Mouse (Mus musculus): Measurements from ENCODE around the gene Atp8b3. TPM values are rescaled to one million over a fixed set of nuclear protein-coding genes. Genes with fewer than 3 reads are reported as not detected.

Gene Atp8b3
- total and polyA plus RNA-seq, 2 experiments from 2014 or later: 0.96 to 1.1 TPM

GRCm38 (mm10) chr10:80546945-80547344 is 8.0 kb upstream of the Atp8b3 start:
- H3K4me2 ChIP-seq (ENCODE audit: low read depth, low read length): no peak overlapping the region
- no peaks in the 10 kb centered on the region for H3K27me3 ChIP-seq (ENCODE audit: insufficient read depth, low read length)
- H3K9ac ChIP-seq (replicated peaks; ENCODE audit: low read length): no peak overlapping the region
- H3K4me1 ChIP-seq (ENCODE audit: insufficient read depth, low read length): no peaks in the 10 kb centered on the region
- WGBS: 92% methylated on average over 4 of the region's 4 CpGs
- no peak for TF ChIP-seq CTCF (IDR thresholded peaks at IDR 0.05; ENCODE audit: low read depth)
- H3K36me3 ChIP-seq (ENCODE audit: insufficient read depth, low read length): peaks cover 72% of the 10 kb centered on the region
- DNase-seq (ENCODE audit: low spot score) (no peak), ATAC-seq (no peak)
- no peak overlapping the region for H3K4me3 ChIP-seq (ENCODE audit: low read length)
- H3K9me3 ChIP-seq (ENCODE audit: low read length): no peaks in the 10 kb centered on the region
- H3K27ac ChIP-seq: no peak overlapping the region

GRCm38 (mm10) chr10:80545590-80545989 is 6.7 kb upstream of the Atp8b3 start:
- no peaks in the 10 kb centered on the region for H3K9me3 ChIP-seq (ENCODE audit: low read length)
- no peak overlapping the region for H3K4me2 ChIP-seq (ENCODE audit: low read depth, low read length)
- no peaks in the 10 kb centered on the region for H3K4me1 ChIP-seq (ENCODE audit: insufficient read depth, low read length)
- H3K4me3 ChIP-seq (ENCODE audit: low read length): no peak overlapping the region
- no peak for TF ChIP-seq CTCF (IDR thresholded peaks at IDR 0.05; ENCODE audit: low read depth)
- ATAC-seq (no peak), DNase-seq (ENCODE audit: low spot score) (no peak)
- WGBS: 92% methylated on average over 8 of the region's 8 CpGs
- H3K9ac ChIP-seq (replicated peaks; ENCODE audit: low read length): no peak overlapping the region
- H3K36me3 ChIP-seq (ENCODE audit: insufficient read depth, low read length): peaks cover 84% of the 10 kb centered on the region
- no peaks in the 10 kb centered on the region for H3K27me3 ChIP-seq (ENCODE audit: insufficient read depth, low read length)
- no peak overlapping the region for H3K27ac ChIP-seq

GRCm38 (mm10) chr10:80543873-80544272 is 4.9 kb upstream of the Atp8b3 start:
- H3K4me2 ChIP-seq (ENCODE audit: low read depth, low read length): no peak overlapping the region
- H3K9me3 ChIP-seq (ENCODE audit: low read length): no peaks in the 10 kb centered on the region
- ATAC-seq (no peak), DNase-seq (ENCODE audit: low spot score) (no peak)
- no peaks in the 10 kb centered on the region for H3K27me3 ChIP-seq (ENCODE audit: insufficient read depth, low read length)
- H3K27ac ChIP-seq: no peak overlapping the region
- no peaks in the 10 kb centered on the region for H3K4me1 ChIP-seq (ENCODE audit: insufficient read depth, low read length)
- no peak overlapping the region for H3K9ac ChIP-seq (replicated peaks; ENCODE audit: low read length)
- no peak overlapping the region for H3K4me3 ChIP-seq (ENCODE audit: low read length)
- peaks cover 69% of the 10 kb centered on the region for H3K36me3 ChIP-seq (ENCODE audit: insufficient read depth, low read length)
- no peak for TF ChIP-seq CTCF (IDR thresholded peaks at IDR 0.05; ENCODE audit: low read depth)
- 95% methylated on average over 14 of the region's 14 CpGs for WGBS

GRCm38 (mm10) chr10:80539493-80539892 is 569 bp upstream of the Atp8b3 start:
- WGBS: 48% methylated on average over 5 of the region's 5 CpGs
- H3K4me3 ChIP-seq (ENCODE audit: low read length): no peak overlapping the region
- no peaks in the 10 kb centered on the region for H3K4me1 ChIP-seq (ENCODE audit: insufficient read depth, low read length)
- H3K9me3 ChIP-seq (ENCODE audit: low read length): no peaks in the 10 kb centered on the region
- H3K27me3 ChIP-seq (ENCODE audit: insufficient read depth, low read length): peaks cover 12% of the 10 kb centered on the region; the same call in 1 of the 2 replicates
- ATAC-seq (no peak), DNase-seq (ENCODE audit: low spot score) (no peak)
- H3K9ac ChIP-seq (replicated peaks; ENCODE audit: low read length): no peak overlapping the region
- peaks cover 36% of the 10 kb centered on the region for H3K36me3 ChIP-seq (ENCODE audit: insufficient read depth, low read length)
- H3K4me2 ChIP-seq (ENCODE audit: low read depth, low read length): no peak overlapping the region
- no peak overlapping the region for H3K27ac ChIP-seq
- TF ChIP-seq CTCF (IDR thresholded peaks at IDR 0.05; ENCODE audit: low read depth): no peak

- ATAC-seq (no peak), DNase-seq (ENCODE audit: low spot score) (no peak)
- Histone ChIP-seq H3K9ac (replicated peaks; ENCODE audit: low read length) (no peak overlapping the region), H3K27me3 (ENCODE audit: insufficient read depth, low read length) (peaks cover 12% of the 10 kb centered on the region; the same call in 1 of the 2 replicates), H3K4me2 (ENCODE audit: low read depth, low read length) (no peak overlapping the region), H3K36me3 (ENCODE audit: insufficient read depth, low read length) (peaks cover 23% of the 10 kb centered on the region), H3K9me3 (ENCODE audit: low read length) (no peaks in the 10 kb centered on the region), H3K27ac (no peak overlapping the region), H3K4me3 (ENCODE audit: low read length) (no peak overlapping the region), H3K4me1 (ENCODE audit: insufficient read depth, low read length) (no peaks in the 10 kb centered on the region)
- WGBS: 64% methylated on average over 5 of the region's 5 CpGs
- TF ChIP-seq CTCF (IDR thresholded peaks at IDR 0.05; ENCODE audit: low read depth): no peak
Observed at GRCm38 (mm10) chr10:80538180-80538579, 744 bp downstream of the Atp8b3 start.

- ATAC-seq (no peak), DNase-seq (ENCODE audit: low spot score) (no peak)
- 15% methylated on average over 13 of the region's 13 CpGs for whole genome bisulfite sequencing
- no peak overlapping the region for H3K4me3 ChIP-seq (ENCODE audit: low read length)
- TF ChIP-seq CTCF (IDR thresholded peaks at IDR 0.05; ENCODE audit: low read depth): no peak
- H3K4me2 ChIP-seq (ENCODE audit: low read depth, low read length): peak overlapping the region; percentile 23
- H3K9ac ChIP-seq (replicated peaks; ENCODE audit: low read length): no peak overlapping the region
- no peak overlapping the region for H3K27ac ChIP-seq
- H3K27me3 ChIP-seq (ENCODE audit: insufficient read depth, low read length): peaks cover 12% of the 10 kb centered on the region; the same call in 1 of the 2 replicates
- no peaks in the 10 kb centered on the region for H3K36me3 ChIP-seq (ENCODE audit: insufficient read depth, low read length)
- H3K4me1 ChIP-seq (ENCODE audit: insufficient read depth, low read length): no peaks in the 10 kb centered on the region
- H3K9me3 ChIP-seq (ENCODE audit: low read length): no peaks in the 10 kb centered on the region
Observed at GRCm38 (mm10) chr10:80535711-80536110, 3.2 kb downstream of the Atp8b3 start.

GRCm38 (mm10) chr10:80535071-80535470 is 3.9 kb downstream of the Atp8b3 start:
- H3K27ac ChIP-seq: no peak overlapping the region
- no peak overlapping the region for H3K4me3 ChIP-seq (ENCODE audit: low read length)
- no peaks in the 10 kb centered on the region for H3K9me3 ChIP-seq (ENCODE audit: low read length)
- no peaks in the 10 kb centered on the region for H3K4me1 ChIP-seq (ENCODE audit: insufficient read depth, low read length)
- peaks cover 12% of the 10 kb centered on the region; the same call in 1 of the 2 replicates for H3K27me3 ChIP-seq (ENCODE audit: insufficient read depth, low read length)
- no peak for ATAC-seq
- H3K4me2 ChIP-seq (ENCODE audit: low read depth, low read length): peak overlapping the region; percentile 23
- no peaks in the 10 kb centered on the region for H3K36me3 ChIP-seq (ENCODE audit: insufficient read depth, low read length)
- no peak for TF ChIP-seq CTCF (IDR thresholded peaks at IDR 0.05; ENCODE audit: low read depth)
- 13% methylated on average over 14 of the region's 14 CpGs for WGBS
- DNase-seq (ENCODE audit: low spot score): no peak
- H3K9ac ChIP-seq (replicated peaks; ENCODE audit: low read length): no peak overlapping the region

Measured in hindbrain, postnatal 0 days (tissue).